Mouse (Mus musculus): Measurements from ENCODE around the gene Ttc16. TPM values are rescaled to one million over a fixed set of nuclear protein-coding genes. Genes with fewer than 3 reads are reported as not detected.
A peak's percentile ranks its signal among the peaks of the same experiment; 100 is the strongest.

Ttc16 gene
- polyA plus RNA-seq, 1 experiment = 0.14 TPM

DNA sequence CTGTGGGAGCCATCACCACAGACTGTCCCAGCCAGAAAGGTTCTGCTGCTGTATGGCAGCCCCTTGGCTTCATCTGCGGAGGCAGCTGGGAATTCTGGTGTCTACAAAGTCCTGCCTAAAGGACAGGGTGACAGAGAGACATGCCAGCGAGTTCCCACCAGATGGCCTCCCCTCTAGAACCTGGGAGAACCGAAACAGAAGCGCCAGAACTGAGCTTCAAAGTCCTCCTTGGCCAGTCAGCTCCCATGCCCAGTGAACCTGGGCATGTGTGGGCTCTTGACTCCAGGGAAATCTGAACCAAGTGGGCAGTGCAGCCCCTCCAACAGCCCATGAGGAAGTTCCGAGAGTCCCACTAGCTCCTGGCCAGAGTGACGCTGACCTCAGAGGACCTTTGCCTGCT is 47.2 kb upstream of the Ttc16 start:
- no peaks in the 10 kb centered on the region for H3K79me3 ChIP-seq (ENCODE audit: low read depth)
- H3K4me3 ChIP-seq (ENCODE audit: insufficient read depth, poor library complexity, severe bottlenecking) = no peak overlapping the region
- TF ChIP-seq MYOD1 (IDR thresholded peaks at IDR 0.05; ENCODE audit: control insufficient read depth, insufficient read length, low read depth) = no peak
- TF ChIP-seq MAX (IDR thresholded peaks at IDR 0.05) = no peak
- no peak for TF ChIP-seq CEBPB (IDR thresholded peaks at IDR 0.05; ENCODE audit: low read depth)
- TF ChIP-seq USF1 (IDR thresholded peaks at IDR 0.05; ENCODE audit: low read depth) = no peak
- TF ChIP-seq MYOG (IDR thresholded peaks at IDR 0.05; ENCODE audit: control insufficient read depth, extremely low read depth, insufficient read length) = no peak
- TF ChIP-seq CTCF (IDR thresholded peaks at IDR 0.05; ENCODE audit: control insufficient read depth, insufficient read depth, insufficient read length) = no peak
- no peak for TF ChIP-seq FOSL1 (IDR thresholded peaks at IDR 0.05; ENCODE audit: insufficient read depth, low read length, poor library complexity, severe bottlenecking)
- peaks cover 25% of the 10 kb centered on the region for H3K36me3 ChIP-seq (ENCODE audit: control insufficient read depth, insufficient read depth)
- H3ac ChIP-seq (ENCODE audit: control insufficient read depth, insufficient read length, low read depth) = no peak overlapping the region
- H3K27me3 ChIP-seq (ENCODE audit: control insufficient read depth, insufficient read depth, insufficient read length) = no peaks in the 10 kb centered on the region
- H3K79me2 ChIP-seq (ENCODE audit: control insufficient read depth, insufficient read depth) = peaks cover 11% of the 10 kb centered on the region

DNA sequence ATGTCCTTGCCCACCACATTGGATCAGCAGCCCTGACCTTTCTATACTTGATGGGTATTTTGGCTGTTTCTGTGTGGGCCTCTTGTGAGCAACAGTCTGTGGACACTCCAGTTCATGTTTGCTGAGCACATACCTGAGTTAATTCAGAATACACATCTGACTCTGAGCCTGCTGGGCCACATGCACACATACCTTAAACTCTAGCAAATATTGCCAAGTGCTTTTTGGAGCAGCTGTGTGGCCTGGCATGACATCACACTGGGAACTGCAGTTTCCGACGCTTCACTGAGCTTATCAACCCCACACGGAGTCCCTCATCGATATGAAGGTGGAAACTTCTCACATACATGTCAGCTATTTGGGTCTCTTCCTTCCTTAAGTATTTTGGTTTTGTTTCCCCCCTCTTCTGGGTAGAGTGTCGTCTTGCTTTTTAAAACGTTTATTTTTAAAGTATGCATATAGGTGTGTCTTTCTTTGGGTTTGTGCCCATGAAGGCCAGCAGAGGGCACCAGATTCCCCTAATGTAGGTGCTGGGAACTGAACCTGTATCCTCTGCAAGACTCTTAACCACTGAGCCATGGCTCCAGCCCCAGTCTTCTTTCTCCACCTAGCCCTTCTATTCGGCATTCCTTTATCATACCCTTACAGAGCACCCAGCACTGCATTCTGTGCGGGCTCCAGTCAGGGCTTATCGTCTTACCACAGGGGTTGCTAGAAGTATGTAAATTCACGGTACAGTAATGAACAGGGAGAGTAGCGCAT is 45.8 kb upstream of the Ttc16 start:
- no peaks in the 10 kb centered on the region for H3K27me3 ChIP-seq (ENCODE audit: control insufficient read depth, insufficient read depth, insufficient read length)
- no peak overlapping the region for H3ac ChIP-seq (ENCODE audit: control insufficient read depth, insufficient read length, low read depth)
- peaks cover 34% of the 10 kb centered on the region for H3K36me3 ChIP-seq (ENCODE audit: control insufficient read depth, insufficient read depth)
- no peaks in the 10 kb centered on the region for H3K79me3 ChIP-seq (ENCODE audit: low read depth)
- TF ChIP-seq CTCF (IDR thresholded peaks at IDR 0.05; ENCODE audit: control insufficient read depth, insufficient read depth, insufficient read length) = no peak
- no peak for TF ChIP-seq USF1 (IDR thresholded peaks at IDR 0.05; ENCODE audit: low read depth)
- TF ChIP-seq CEBPB (IDR thresholded peaks at IDR 0.05; ENCODE audit: low read depth) = no peak
- TF ChIP-seq MYOG (IDR thresholded peaks at IDR 0.05; ENCODE audit: control insufficient read depth, extremely low read depth, insufficient read length) = no peak
- TF ChIP-seq FOSL1 (IDR thresholded peaks at IDR 0.05; ENCODE audit: insufficient read depth, low read length, poor library complexity, severe bottlenecking) = no peak
- no peak for TF ChIP-seq MYOD1 (IDR thresholded peaks at IDR 0.05; ENCODE audit: control insufficient read depth, insufficient read length, low read depth)
- no peak for TF ChIP-seq MAX (IDR thresholded peaks at IDR 0.05)
- H3K79me2 ChIP-seq (ENCODE audit: control insufficient read depth, insufficient read depth) = no peaks in the 10 kb centered on the region
- no peak overlapping the region for H3K4me3 ChIP-seq (ENCODE audit: insufficient read depth, poor library complexity, severe bottlenecking)

DNA sequence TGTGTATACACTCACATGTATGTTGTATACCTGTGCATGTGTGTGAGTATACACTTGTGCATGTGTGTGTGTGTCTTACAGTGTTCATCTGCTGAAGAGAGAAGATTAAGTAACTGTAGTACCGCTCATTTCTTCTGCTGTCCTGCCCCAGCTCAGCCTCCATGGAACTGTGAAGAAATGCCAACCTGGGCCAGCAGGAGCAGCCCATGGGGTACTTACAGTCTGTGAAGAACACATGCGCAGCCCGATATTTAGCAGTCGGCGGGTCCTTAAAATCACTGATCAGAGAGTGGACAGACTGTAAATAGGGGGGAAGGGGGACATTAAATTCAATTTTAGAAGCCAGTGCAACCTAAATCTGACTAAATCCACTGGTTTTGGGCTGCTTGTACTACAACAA is 42.8 kb upstream of the Ttc16 start:
- H3K79me2 ChIP-seq (ENCODE audit: control insufficient read depth, insufficient read depth) = no peaks in the 10 kb centered on the region
- no peak overlapping the region for H3K4me3 ChIP-seq (ENCODE audit: insufficient read depth, poor library complexity, severe bottlenecking)
- no peaks in the 10 kb centered on the region for H3K27me3 ChIP-seq (ENCODE audit: control insufficient read depth, insufficient read depth, insufficient read length)
- H3K79me3 ChIP-seq (ENCODE audit: low read depth) = no peaks in the 10 kb centered on the region
- peaks cover 53% of the 10 kb centered on the region for H3K36me3 ChIP-seq (ENCODE audit: control insufficient read depth, insufficient read depth)
- TF ChIP-seq MAX (IDR thresholded peaks at IDR 0.05) = no peak
- TF ChIP-seq FOSL1 (IDR thresholded peaks at IDR 0.05; ENCODE audit: insufficient read depth, low read length, poor library complexity, severe bottlenecking) = no peak
- no peak for TF ChIP-seq CTCF (IDR thresholded peaks at IDR 0.05; ENCODE audit: control insufficient read depth, insufficient read depth, insufficient read length)
- TF ChIP-seq USF1 (IDR thresholded peaks at IDR 0.05; ENCODE audit: low read depth) = no peak
- TF ChIP-seq MYOG (IDR thresholded peaks at IDR 0.05; ENCODE audit: control insufficient read depth, extremely low read depth, insufficient read length) = no peak
- no peak for TF ChIP-seq MYOD1 (IDR thresholded peaks at IDR 0.05; ENCODE audit: control insufficient read depth, insufficient read length, low read depth)
- no peak for TF ChIP-seq CEBPB (IDR thresholded peaks at IDR 0.05; ENCODE audit: low read depth)
- H3ac ChIP-seq (ENCODE audit: control insufficient read depth, insufficient read length, low read depth) = no peak overlapping the region

DNA sequence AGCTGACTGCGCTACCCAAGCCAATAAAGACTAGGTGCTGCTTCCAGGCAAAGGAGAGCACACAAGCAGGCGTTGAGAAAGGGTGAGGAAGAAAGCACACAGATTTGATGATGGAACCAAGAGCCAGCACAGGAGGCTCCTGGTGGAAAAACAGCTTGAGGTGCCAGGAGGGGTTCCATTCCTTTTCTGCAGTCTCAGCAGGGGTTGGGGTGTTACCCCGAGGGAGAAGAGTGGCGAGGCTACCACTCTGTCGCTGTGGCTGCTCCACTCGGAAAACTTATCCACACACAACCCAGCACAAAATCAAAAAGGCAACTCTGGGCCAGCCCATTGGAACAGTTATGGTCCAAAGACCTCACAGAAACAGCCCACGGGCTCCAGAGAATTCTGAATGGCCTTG is 42.2 kb upstream of the Ttc16 start:
- no peak for TF ChIP-seq CEBPB (IDR thresholded peaks at IDR 0.05; ENCODE audit: low read depth)
- TF ChIP-seq MYOG (IDR thresholded peaks at IDR 0.05; ENCODE audit: control insufficient read depth, extremely low read depth, insufficient read length) = no peak
- no peak for TF ChIP-seq MYOD1 (IDR thresholded peaks at IDR 0.05; ENCODE audit: control insufficient read depth, insufficient read length, low read depth)
- TF ChIP-seq CTCF (IDR thresholded peaks at IDR 0.05; ENCODE audit: control insufficient read depth, insufficient read depth, insufficient read length) = no peak
- TF ChIP-seq USF1 (IDR thresholded peaks at IDR 0.05; ENCODE audit: low read depth) = no peak
- no peak for TF ChIP-seq MAX (IDR thresholded peaks at IDR 0.05)
- H3K79me3 ChIP-seq (ENCODE audit: low read depth) = no peaks in the 10 kb centered on the region
- H3K4me3 ChIP-seq (ENCODE audit: insufficient read depth, poor library complexity, severe bottlenecking) = no peak overlapping the region
- no peak overlapping the region for H3ac ChIP-seq (ENCODE audit: control insufficient read depth, insufficient read length, low read depth)
- no peaks in the 10 kb centered on the region for H3K27me3 ChIP-seq (ENCODE audit: control insufficient read depth, insufficient read depth, insufficient read length)
- no peaks in the 10 kb centered on the region for H3K79me2 ChIP-seq (ENCODE audit: control insufficient read depth, insufficient read depth)
- peaks cover 49% of the 10 kb centered on the region for H3K36me3 ChIP-seq (ENCODE audit: control insufficient read depth, insufficient read depth)

DNA sequence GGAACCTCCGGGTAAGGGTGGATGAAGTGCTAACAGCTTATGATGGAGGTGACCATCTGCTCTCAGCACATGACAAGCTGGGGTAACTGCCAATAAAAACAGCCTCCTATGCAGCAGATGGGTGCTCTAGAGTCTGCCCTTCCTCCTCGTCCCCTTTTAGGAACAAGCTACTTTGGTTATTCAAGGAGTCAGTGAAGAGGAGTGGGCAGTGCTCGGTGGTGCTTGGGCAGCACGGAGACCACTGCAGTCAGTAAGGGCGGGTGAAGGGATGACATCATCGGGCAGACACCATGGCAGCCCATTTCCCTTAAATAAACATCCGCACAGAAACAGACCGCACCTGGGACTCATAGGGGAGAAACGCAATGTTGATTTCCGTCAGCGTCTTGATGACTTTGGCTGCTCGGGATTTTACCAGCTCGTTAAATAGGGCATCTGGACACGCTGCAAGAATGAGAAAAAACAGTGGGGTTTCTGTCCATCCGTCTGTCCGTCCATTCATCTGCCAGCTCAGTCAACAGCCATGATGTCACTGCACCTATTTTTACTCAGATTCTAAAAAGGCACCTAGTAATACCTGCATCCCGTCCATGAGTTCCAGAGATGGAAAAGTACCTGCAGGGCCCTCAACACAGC is 41.6 kb upstream of the Ttc16 start:
- no peak overlapping the region for H3ac ChIP-seq (ENCODE audit: control insufficient read depth, insufficient read length, low read depth)
- H3K36me3 ChIP-seq (ENCODE audit: control insufficient read depth, insufficient read depth) = peaks cover 48% of the 10 kb centered on the region

More for the DNA sequence above, 41.6 kb upstream of the Ttc16 start:
- Histone ChIP-seq H3K4me3 (ENCODE audit: insufficient read depth, poor library complexity, severe bottlenecking) (no peak overlapping the region), H3K79me3 (ENCODE audit: low read depth) (no peaks in the 10 kb centered on the region), H3K27me3 (ENCODE audit: control insufficient read depth, insufficient read depth, insufficient read length) (no peaks in the 10 kb centered on the region), H3K79me2 (ENCODE audit: control insufficient read depth, insufficient read depth) (no peaks in the 10 kb centered on the region)
- TF ChIP-seq MYOD1 (IDR thresholded peaks at IDR 0.05; ENCODE audit: control insufficient read depth, insufficient read length, low read depth) = peak; percentile 56
- TF ChIP-seq USF1 (IDR thresholded peaks at IDR 0.05; ENCODE audit: low read depth) = no peak

Data from C2C12 (cell line).